In genomic region chr12:118119668-118120067, GRCm38 (mm10) we compare ENCODE assay signal across 19 mouse cellular contexts.
"Had no signal": no experiment of that assay in that cellular context is flagged by ENCODE, and none has a peak within 500 bp of the region (broad histone marks: within the 10 kb centered on the region; RNA-seq: fewer than 3 reads in every experiment).

No protein-coding gene starts in this region.

- H3K4me2 ChIP-seq: lung, embryonic 14.5 days; midbrain, embryonic 13.5 days; neural tube, embryonic 13.5 days; neural tube, embryonic 15.5 days had no signal

- H3K4me3 ChIP-seq: midbrain, embryonic 10.5 days; midbrain, embryonic 13.5 days; myocyte; neural tube, embryonic 13.5 days; neural tube, embryonic 15.5 days had no signal

- H3K27ac ChIP-seq: liver, embryonic 14.5 days; midbrain, embryonic 10.5 days; midbrain, embryonic 13.5 days; neural tube, embryonic 13.5 days; neural tube, embryonic 15.5 days had no signal

- DNase-seq: lung, adult 18-20 months; lung, embryonic 14.5 days; lung, postnatal 10 days; lung, postnatal 4 days; retina, postnatal 1 day; right cerebral cortex, adult 18-20 months; right cerebral cortex, postnatal 25 days; right cerebral cortex, postnatal 4 days; spleen, adult 18-20 months; thymus, adult 18-20 months; thymus, postnatal 14 days; thymus, postnatal 36 days had no signal

- H3K36me3 ChIP-seq: midbrain, embryonic 10.5 days; midbrain, embryonic 13.5 days; neural tube, embryonic 13.5 days; neural tube, embryonic 15.5 days had no signal

- H3K9me3 ChIP-seq: midbrain, embryonic 10.5 days; midbrain, embryonic 13.5 days; neural tube, embryonic 13.5 days; neural tube, embryonic 15.5 days had no signal

- H3K9ac ChIP-seq: liver, embryonic 14.5 days; lung, embryonic 14.5 days; midbrain, embryonic 13.5 days; neural tube, embryonic 13.5 days; neural tube, embryonic 15.5 days had no signal

- ATAC-seq: midbrain, embryonic 13.5 days; midbrain, embryonic 16.5 days had no signal

- H3K27me3 ChIP-seq: midbrain, embryonic 13.5 days; neural tube, embryonic 13.5 days; neural tube, embryonic 15.5 days had no signal

- H3K4me1 ChIP-seq: midbrain, embryonic 10.5 days; midbrain, embryonic 13.5 days; neural tube, embryonic 13.5 days; neural tube, embryonic 15.5 days had no signal
